Mouse (Mus musculus): ENCODE measurements around the gene Ube2d2b.

Gene Ube2d2b

DNA sequence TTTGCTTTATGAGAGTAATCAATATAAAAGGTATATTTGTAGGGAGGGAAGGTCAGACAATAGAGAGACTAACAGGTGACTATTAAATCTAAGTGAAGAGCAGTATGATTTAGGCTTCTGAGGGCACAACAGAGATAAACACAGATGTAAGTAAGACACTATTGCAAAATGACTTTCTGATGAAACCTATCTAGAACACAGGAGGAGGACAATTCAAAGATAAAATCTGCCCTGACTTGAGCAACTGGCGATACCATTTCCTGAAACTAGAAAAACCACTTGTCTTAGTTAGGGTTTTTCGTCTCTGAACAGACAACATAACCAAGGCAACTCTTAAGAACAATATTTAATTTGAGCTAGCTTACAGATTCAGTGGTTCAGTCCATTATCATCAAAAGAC lies 25.6 kb downstream of the Ube2d2b start:
- no peak for DNase-seq

- peak; percentile 34 for DNase-seq
These were observed 29.1 kb downstream of the Ube2d2b start for GRCm38 (mm10) chr5:107858963-107859362.

- DNase-seq: no peak
These were observed 34.1 kb downstream of the Ube2d2b start for GRCm38 (mm10) chr5:107863971-107864370.

- DNase-seq: no peak
These were observed 36.5 kb downstream of the Ube2d2b start for GRCm38 (mm10) chr5:107866127-107867126.

DNA sequence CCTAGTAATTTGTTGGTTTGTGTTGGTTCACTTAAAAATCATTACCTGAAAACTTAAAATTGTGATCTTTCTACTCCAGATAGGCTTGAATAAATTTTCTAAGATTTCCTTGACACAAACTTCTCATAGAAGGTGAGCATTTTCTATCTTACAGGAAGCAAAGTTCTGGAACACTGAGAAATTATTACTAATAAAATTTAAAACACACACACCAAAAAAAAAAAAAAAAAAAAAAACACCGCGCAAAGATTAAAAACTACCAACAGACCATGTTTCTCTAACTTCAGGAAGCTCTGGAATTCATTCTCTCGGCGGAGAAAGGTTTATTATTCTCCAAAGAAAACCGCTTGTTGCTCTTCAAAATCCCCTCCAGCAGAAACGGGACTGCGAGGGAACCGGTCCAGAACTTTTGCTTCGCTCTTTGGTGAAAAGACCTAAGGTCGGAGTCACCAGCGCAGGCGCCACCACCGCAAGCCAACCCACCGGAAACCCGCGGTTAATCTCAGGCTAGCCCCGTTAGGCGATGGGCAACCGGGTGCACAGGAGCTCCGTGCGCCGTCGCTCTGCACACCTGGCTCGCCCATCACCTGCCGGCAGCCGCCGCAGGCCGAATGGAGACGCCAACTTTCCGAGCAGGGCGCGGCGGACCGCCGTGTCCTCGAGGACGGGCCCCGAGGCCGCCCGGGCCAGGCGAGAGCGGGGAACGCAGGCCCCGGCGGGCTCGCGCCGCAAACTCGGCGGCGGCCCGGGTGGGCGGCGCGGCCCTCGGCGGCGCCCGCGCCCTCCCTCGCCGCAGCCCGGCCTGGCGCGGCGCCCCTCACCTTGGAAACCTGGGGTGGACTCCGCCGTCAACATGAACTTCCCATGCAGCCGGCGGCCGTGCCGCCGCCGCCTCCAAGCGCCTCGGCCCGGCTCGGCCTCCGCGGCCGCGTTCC lies 38.3 kb downstream of the Ube2d2b start:
- DNase-seq: peak; percentile 64

DNA sequence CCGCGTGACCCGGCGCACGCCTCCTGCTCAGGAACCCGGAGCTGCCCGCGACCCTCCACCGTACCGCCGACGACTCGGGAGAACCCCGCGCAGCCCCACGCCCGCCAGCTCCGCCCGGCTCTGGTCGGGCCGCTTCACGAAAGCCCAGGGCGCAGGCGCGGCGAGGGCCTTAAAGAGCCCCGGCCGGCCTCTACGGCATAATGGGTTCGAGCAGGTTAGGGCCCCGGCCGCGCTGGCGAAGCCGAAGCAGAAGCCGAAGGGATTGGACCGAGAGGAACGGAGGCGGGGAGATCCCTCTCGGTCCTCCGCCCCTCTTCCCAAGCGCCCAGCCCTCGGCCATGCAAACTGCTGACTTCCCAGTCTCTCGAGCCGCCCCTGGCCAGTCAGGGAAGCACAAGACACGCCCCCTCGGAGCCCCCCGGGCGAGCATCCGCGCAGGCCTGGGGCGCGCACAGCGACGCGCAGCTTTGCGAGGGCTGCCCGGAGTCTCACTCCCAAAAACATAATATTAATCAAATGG lies 39.1 kb downstream of the Ube2d2b start:
- peak; percentile 77 for DNase-seq

- no peak for DNase-seq
These were observed 39.8 kb downstream of the Ube2d2b start for GRCm38 (mm10) chr5:107869701-107870100.

- DNase-seq: no peak
These were observed 43.4 kb downstream of the Ube2d2b start for GRCm38 (mm10) chr5:107873330-107873729.

- DNase-seq: no peak
These were observed 44.0 kb downstream of the Ube2d2b start for GRCm38 (mm10) chr5:107873886-107874302.

GRCm38 (mm10) chr5:107874561-107875260 lies 44.8 kb downstream of the Ube2d2b start, which contains the start of gene Evi5:
Gene Evi5, minus strand, starts transcription at chr5:107875107.
- no peak for DNase-seq

DNA sequence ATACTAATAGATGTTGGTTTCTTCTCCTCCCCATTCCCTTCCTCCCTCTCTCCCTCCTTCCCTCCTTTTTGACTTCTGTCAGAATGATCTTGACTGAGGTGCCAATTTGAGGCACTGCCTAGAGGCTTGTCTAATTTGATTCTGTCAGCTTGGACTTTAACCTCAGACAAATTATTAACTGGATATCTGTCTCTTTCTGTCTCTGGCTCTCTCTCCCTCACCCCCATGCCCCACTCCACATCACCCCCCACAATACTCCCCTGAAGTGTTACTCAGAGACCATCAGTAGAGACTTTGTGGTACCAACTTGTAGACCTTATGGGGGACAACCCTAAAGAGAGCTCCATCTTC lies 45.3 kb downstream of the Ube2d2b start:
- DNase-seq: no peak

GRCm38 (mm10) chr5:107877053-107877452 lies 47.2 kb downstream of the Ube2d2b start:
- DNase-seq: no peak

GRCm38 (mm10) chr5:107880710-107881109 lies 50.8 kb downstream of the Ube2d2b start:
- no peak for DNase-seq

Measured in thymus, postnatal 4 days (tissue).